Mouse (Mus musculus) MEL (cell line): Measurements from ENCODE around the gene Fkbp1b. TPM values are rescaled to one million over a fixed set of nuclear protein-coding genes. Genes with fewer than 3 reads are reported as not detected.
"Not testable (repeated sequence)": the region's sequence is repeated elsewhere in the genome, so short reads cannot be mapped to it uniquely, and the experiment has no call there.

Source experiments
- DNase-seq: peaks from one replicate; pipeline ENCODE4 v3.0.0; 2011; ENCODE audit warnings: low read depth, low spot score
- H3K27ac ChIP-seq: 2 replicates; pipeline ENCODE4 v1.5.1; 2012; ENCODE audit warnings: low read depth, mild to moderate bottlenecking, control low read depth, low read length, moderate library complexity; ENCODE audit not compliant: control insufficient read depth
- H3K27me3 ChIP-seq, 2 experiments: fragments of 150-350 bp in 1 of 2; sonication (generic) in 1 of 2; 2 replicates each; pipeline ENCODE4 v1.6.1; 2012; ENCODE audit warnings: low read length in 2 of 2, mild to moderate bottlenecking in 2 of 2, improper control_type of control experiment in 1 of 2, moderate library complexity in 1 of 2; ENCODE audit not compliant: insufficient read depth in 2 of 2, control insufficient read depth in 1 of 2
- H3K36me3 ChIP-seq, 2 experiments: 2 replicates each; pipeline ENCODE4 v1.6.1; 2012 to 2014; ENCODE audit warnings: low read length in 2 of 2, improper control_type of control experiment in 1 of 2, inconsistent platforms in 1 of 2, mild to moderate bottlenecking in 1 of 2; ENCODE audit not compliant: insufficient read depth in 2 of 2, control insufficient read depth in 1 of 2
- H3K4me1 ChIP-seq, 2 experiments: fragments of 150-350 bp in 1 of 2; sonication (generic) in 1 of 2; 2 replicates each; pipeline ENCODE4 v1.6.1; 2012; ENCODE audit warnings: low read length in 2 of 2, improper control_type of control experiment in 1 of 2, mild to moderate bottlenecking in 1 of 2; ENCODE audit not compliant: insufficient read depth in 2 of 2, control insufficient read depth in 1 of 2
- H3K4me3 ChIP-seq, 2 experiments: fragments of 150-350 bp in 1 of 2; sonication (generic) in 1 of 2; 2 replicates each; pipeline ENCODE4 v1.5.1; 2012; ENCODE audit warnings: low read depth in 2 of 2, low read length in 2 of 2, mild to moderate bottlenecking in 2 of 2, moderate library complexity in 2 of 2, control low read depth in 1 of 2, improper control_type of control experiment in 1 of 2; ENCODE audit not compliant: control insufficient read depth in 1 of 2, insufficient read depth in 1 of 2
- H3K79me2 ChIP-seq: 2 replicates; pipeline ENCODE4 v1.6.1; 2012; ENCODE audit warnings: mild to moderate bottlenecking, low read length, moderate library complexity; ENCODE audit not compliant: control insufficient read depth, poor library complexity, insufficient read depth
- H3K9ac ChIP-seq: 2 replicates; pipeline ENCODE4 v1.6.1; 2012; ENCODE audit warnings: low read depth, mild to moderate bottlenecking, control low read depth, low read length, moderate library complexity; ENCODE audit not compliant: control insufficient read depth, poor library complexity, severe bottlenecking
- H3K9me3 ChIP-seq: fragments of 150-350 bp; sonication (generic); replicated peaks from 2 replicates; pipeline ENCODE4 v1.6.1; 2012; ENCODE audit warnings: mild to moderate bottlenecking, low read length, improper control_type of control experiment, moderate library complexity; ENCODE audit not compliant: insufficient read depth
- BHLHE40 ChIP-seq: IDR thresholded peaks from 2 replicates; pipeline ENCODE4 v1.6.1; 2012; ENCODE audit warnings: low read depth, mild to moderate bottlenecking, inconsistent platforms, low read length, improper control_type of control experiment, borderline replicate concordance
- CHD1 ChIP-seq: IDR thresholded peaks from 2 replicates; pipeline ENCODE4 v1.6.1; 2012; ENCODE audit warnings: low read depth, mild to moderate bottlenecking, inconsistent platforms, low read length, improper control_type of control experiment
- ELF1 ChIP-seq: IDR thresholded peaks from 2 replicates; pipeline ENCODE4 v1.6.1; 2014; ENCODE audit warnings: low read depth, mild to moderate bottlenecking, inconsistent platforms, low read length, improper control_type of control experiment, moderate library complexity
- EP300 ChIP-seq, 2 experiments: IDR thresholded peaks; 2 replicates each; pipeline ENCODE4 v1.6.1; 2011; ENCODE audit warnings: improper control_type of control experiment in 2 of 2, low read length in 2 of 2, low read depth in 1 of 2, mild to moderate bottlenecking in 1 of 2
- ETS1 ChIP-seq: IDR thresholded peaks from 2 replicates; pipeline ENCODE4 v1.6.1; 2012; ENCODE audit warnings: low read depth, mild to moderate bottlenecking, inconsistent platforms, low read length, improper control_type of control experiment, moderate library complexity
- GATA1 ChIP-seq: IDR thresholded peaks from 2 replicates; pipeline ENCODE4 v1.6.1; 2011; ENCODE audit warnings: low read depth, low read length, improper control_type of control experiment
- JUND ChIP-seq: IDR thresholded peaks from 2 replicates; pipeline ENCODE4 v1.6.1; 2011; ENCODE audit warnings: low read depth, mild to moderate bottlenecking, improper control_type of control experiment, low read length
- KAT2A ChIP-seq: conservative IDR thresholded peaks from 2 replicates; pipeline ENCODE4 v1.6.1; 2012; ENCODE audit warnings: low read depth, low read length, improper control_type of control experiment, inconsistent platforms
- MAFK ChIP-seq: IDR thresholded peaks from 2 replicates; pipeline ENCODE4 v1.6.1; 2011; ENCODE audit warnings: low read depth, mild to moderate bottlenecking, low read length, improper control_type of control experiment, borderline replicate concordance
- MAZ ChIP-seq: IDR thresholded peaks from 2 replicates; pipeline ENCODE4 v1.6.1; 2012; ENCODE audit warnings: low read depth, mild to moderate bottlenecking, inconsistent platforms, low read length, improper control_type of control experiment
- MYB ChIP-seq: IDR thresholded peaks from 2 replicates; pipeline ENCODE4 v1.6.1; 2011; ENCODE audit warnings: mild to moderate bottlenecking, low read depth, low read length, improper control_type of control experiment
- MYC ChIP-seq: IDR thresholded peaks from 2 replicates; pipeline ENCODE4 v1.6.1; 2011; ENCODE audit warnings: low read depth, mild to moderate bottlenecking, low read length, improper control_type of control experiment, moderate library complexity
- POLR2AphosphoS5 ChIP-seq: IDR thresholded peaks from 2 replicates; pipeline ENCODE4 v1.6.1; 2012; ENCODE audit warnings: low read depth, borderline replicate concordance, mild to moderate bottlenecking, inconsistent platforms, low read length, moderate library complexity, mixed read lengths
- TCF12 ChIP-seq: IDR thresholded peaks from 2 replicates; pipeline ENCODE4 v1.6.1; 2014; ENCODE audit warnings: low read depth, mild to moderate bottlenecking, inconsistent platforms, low read length, improper control_type of control experiment, moderate library complexity
- UBTF ChIP-seq: IDR thresholded peaks from 2 replicates; pipeline ENCODE4 v1.6.1; 2012; ENCODE audit warnings: low read depth, mild to moderate bottlenecking, inconsistent platforms, low read length, improper control_type of control experiment, moderate library complexity, borderline replicate concordance; ENCODE audit not compliant: insufficient read depth
- USF1 ChIP-seq: IDR thresholded peaks from 2 replicates; pipeline ENCODE4 v1.6.1; 2014; ENCODE audit warnings: low read depth, mild to moderate bottlenecking, inconsistent platforms, low read length, improper control_type of control experiment, moderate library complexity
- ZNF384 ChIP-seq: IDR thresholded peaks from 2 replicates; pipeline ENCODE4 v1.6.1; 2012; ENCODE audit warnings: low read depth, mild to moderate bottlenecking, inconsistent platforms, low read length, improper control_type of control experiment
- polyA plus RNA-seq, 2 experiments: library from polyadenylated mRNA; stranded (reverse) in 1 of 2; unstranded in 1 of 2; fragments of >175 nt in 1 of 2; fragments of >200 nt in 1 of 2; gene quantifications; 2 replicates each; pipeline versions ENCODE4 v1.2.1 to v1.2.4; 2012; ENCODE audit warnings: low replicate concordance in 2 of 2, low read depth in 1 of 2; ENCODE audit not compliant: insufficient read length in 2 of 2, insufficient read depth in 1 of 2, missing spikeins in 1 of 2
- total RNA-seq: library from RNA; depleted of rRNA; stranded (reverse); fragments of 300-350 nt; gene quantifications from 2 replicates; pipeline ENCODE4 v1.2.3, GENCODE M21; 2012

Gene Fkbp1b
- total and polyA plus RNA-seq, 3 experiments = 2.1 to 6.8 TPM; not detected in 1

GRCm38 (mm10) chr12:4811036-4811435 lies 30.4 kb downstream of the Fkbp1b start:
- Histone ChIP-seq H3K9me3 (no peaks in the 10 kb centered on the region), H3K4me1 (no peaks in the 10 kb centered on the region), H3K36me3 (no peaks in the 10 kb centered on the region), H3K27me3 (no peaks in the 10 kb centered on the region; a peak in 2 of 4 replicates), H3K27ac (no peak overlapping the region), H3K79me2 (no peaks in the 10 kb centered on the region), H3K9ac (no peak overlapping the region)
- DNase-seq = no peak
- TF ChIP-seq ZNF384 = no peak
- TF ChIP-seq POLR2AphosphoS5 = no peak
- TF ChIP-seq TCF12 = no peak
- TF ChIP-seq MAFK = no peak
- TF ChIP-seq ETS1 = no peak
- TF ChIP-seq EP300 (IDR thresholded peaks at IDR 0.05; ENCODE audit: low read depth in 1 of 2, low read length in 2 of 2) = no peak
- TF ChIP-seq JUND = no peak
- no peak for TF ChIP-seq BHLHE40
- no peak for TF ChIP-seq UBTF
- TF ChIP-seq MYB = no peak
- TF ChIP-seq MYC = no peak
- no peak for TF ChIP-seq MAZ
- TF ChIP-seq ELF1 = no peak
- no peak for TF ChIP-seq GATA1
- no peak for TF ChIP-seq KAT2A
- no peak for TF ChIP-seq USF1
- TF ChIP-seq CHD1 = no peak
- TF ChIP-seq, all 39 proteins: peak for 0
- no peak overlapping the region for H3K4me3 ChIP-seq

GRCm38 (mm10) chr12:4797471-4797870 lies 43.9 kb downstream of the Fkbp1b start:
- H3K4me3 ChIP-seq, H3K4me1 ChIP-seq, DNase-seq, H3K27me3 ChIP-seq, H3K27ac ChIP-seq, H3K79me2 ChIP-seq, H3K9me3 ChIP-seq, H3K36me3 ChIP-seq, H3K9ac ChIP-seq: not testable (repeated sequence)
